Mouse (Mus musculus) embryonic facial prominence, embryonic 10.5 days (tissue): Measurements from ENCODE around the gene Dnajc17. TPM values are rescaled to one million over a fixed set of nuclear protein-coding genes. Genes with fewer than 3 reads are reported as not detected.

Experiments
- DNase-seq: peaks from one replicate; pipeline ENCODE4 v3.0.0-alpha.2; 2017; ENCODE audit warnings: low spot score
- H3K27ac ChIP-seq: fragments of 300-500 bp; sonication (generic); replicated peaks from 2 replicates; pipeline ENCODE4 v1.5.1; 2016; ENCODE audit warnings: mild to moderate bottlenecking
- H3K27me3 ChIP-seq: fragments of 300-500 bp; sonication (generic); replicated peaks from 2 replicates; pipeline ENCODE4 v1.6.1; 2016; ENCODE audit warnings: low read depth, mild to moderate bottlenecking; ENCODE audit not compliant: poor library complexity, severe bottlenecking
- H3K36me3 ChIP-seq: fragments of 300-500 bp; sonication (generic); replicated peaks from 2 replicates; pipeline ENCODE4 v1.6.1; 2016; ENCODE audit warnings: mild to moderate bottlenecking, moderate library complexity
- H3K4me1 ChIP-seq: fragments of 300-500 bp; sonication (generic); 2 replicates; pipeline ENCODE4 v1.6.1; 2016
- H3K4me3 ChIP-seq: fragments of 300-500 bp; sonication (generic); 2 replicates; pipeline ENCODE4 v1.5.1; 2016; ENCODE audit warnings: mild to moderate bottlenecking, moderate library complexity
- H3K9me3 ChIP-seq: fragments of 300-500 bp; sonication (generic); 2 replicates; pipeline ENCODE4 v1.6.1; 2016; ENCODE audit warnings: mild to moderate bottlenecking
- WGBS: fragments of 180-500 bp; shearing (Covaris S2); methylation state at CpG from one replicate; pipeline ENCODE4 v1.1.7; 2016; 5-methylcytosine and 5-hydroxymethylcytosine counted together
- polyA plus RNA-seq: library from polyadenylated mRNA; unstranded; fragments of >200 nt; fragmentation: Nextera tagmentation; extraction: Ambion mirVana; gene quantifications from 2 replicates; pipeline ENCODE4 v1.2.1, GENCODE M21; 2016

Gene Dnajc17
- polyA plus RNA-seq, 1 experiment from 2014 or later, result 25.4 TPM

DNA sequence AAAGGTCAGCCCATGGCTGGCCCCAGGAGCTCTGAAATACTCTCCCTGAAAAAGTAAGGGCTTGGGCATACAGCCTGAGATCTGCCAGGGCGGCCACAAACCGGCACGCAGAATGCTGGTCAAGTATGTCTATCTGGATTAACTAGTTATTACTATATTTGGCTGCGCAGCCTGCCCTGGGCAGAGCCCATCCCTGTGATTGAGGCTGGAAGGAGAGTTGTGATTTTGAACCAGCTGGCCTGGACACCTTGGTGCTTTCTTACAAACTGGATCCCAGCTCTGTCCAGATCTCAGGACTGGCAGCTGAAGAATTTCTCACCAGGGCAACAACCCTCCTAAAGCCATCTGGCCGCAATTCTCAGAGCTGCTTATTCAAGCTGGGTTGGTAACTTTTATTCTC, 14.5 kb downstream of the Dnajc17 start:
- Histone ChIP-seq H3K27me3 (no peaks in the 10 kb centered on the region), H3K4me3 (no peak overlapping the region), H3K27ac (no peak overlapping the region), H3K9me3 (no peaks in the 10 kb centered on the region), H3K4me1 (peaks cover 29% of the 10 kb centered on the region), H3K36me3 (no peaks in the 10 kb centered on the region)
- no peak for DNase-seq
- WGBS, result 93% methylated on average over 5 of the region's 5 CpGs

DNA sequence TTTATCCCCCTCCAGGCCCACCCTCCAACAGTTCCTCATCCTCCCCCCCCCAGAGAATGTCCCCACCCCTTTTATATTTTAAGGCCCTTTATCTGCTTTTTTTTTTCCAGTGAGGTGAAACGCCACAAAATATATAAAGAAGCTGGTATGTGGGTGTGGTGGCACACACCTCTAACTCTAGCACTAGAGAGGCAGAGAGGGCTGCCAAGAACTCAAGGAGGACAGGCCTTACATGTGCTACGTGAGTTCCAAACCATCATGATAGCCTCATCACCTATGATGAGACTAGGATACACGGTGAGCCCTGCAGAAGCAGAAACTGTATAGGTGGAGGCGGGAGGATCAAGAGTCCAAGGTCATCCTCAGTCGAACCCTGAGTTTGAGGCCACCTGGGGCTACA, 17.6 kb downstream of the Dnajc17 start:
- WGBS, result 89% methylated on average over 5 of the region's 5 CpGs
- Histone ChIP-seq H3K36me3 (peaks cover 3% of the 10 kb centered on the region), H3K4me3 (no peak overlapping the region), H3K27me3 (no peaks in the 10 kb centered on the region), H3K4me1 (peaks cover 11% of the 10 kb centered on the region), H3K9me3 (no peaks in the 10 kb centered on the region), H3K27ac (no peak overlapping the region)
- no peak for DNase-seq

DNA sequence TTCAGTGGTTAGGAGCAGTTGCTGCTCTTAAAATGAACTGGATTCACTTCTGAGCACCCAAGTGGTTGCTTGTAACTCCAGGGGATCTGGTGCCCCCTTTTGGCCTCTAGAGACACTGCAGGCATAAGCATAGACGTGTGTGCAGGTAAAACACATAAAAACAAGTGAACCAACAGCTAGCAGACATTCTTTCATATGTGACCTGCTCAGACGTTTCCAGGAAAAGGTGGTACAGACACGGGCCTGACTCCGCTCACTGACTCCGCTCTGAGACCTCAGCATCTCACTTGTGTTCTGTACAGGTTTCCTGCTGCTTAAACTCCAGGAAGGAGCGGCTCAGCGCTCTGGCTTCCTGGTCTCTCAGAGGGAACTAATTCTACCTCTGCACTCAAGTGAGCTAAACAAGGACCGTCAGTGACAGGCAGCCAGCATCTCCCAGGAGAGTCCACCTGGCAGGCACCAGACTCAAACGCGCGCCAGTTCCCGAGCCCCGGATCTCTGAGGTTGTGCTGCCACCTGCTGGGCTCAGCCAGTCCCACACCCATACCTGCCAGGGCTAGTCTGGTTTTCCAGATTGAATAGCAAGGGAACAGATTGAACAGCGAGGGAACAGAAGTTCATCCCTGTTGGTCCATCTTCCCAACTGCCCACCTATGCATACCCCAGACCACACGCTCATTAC, 19.4 kb downstream of the Dnajc17 start:
- WGBS, result 6% methylated on average over 15 of the region's 15 CpGs
- Histone ChIP-seq H3K9me3 (no peaks in the 10 kb centered on the region), H3K27ac (0 out of 2 replicates have a peak overlapping the region, but pooled peaks have one; percentile 20), H3K27me3 (no peaks in the 10 kb centered on the region), H3K36me3 (peaks cover 19% of the 10 kb centered on the region), H3K4me3 (peak overlapping the region; percentile 52), H3K4me1 (peaks cover 8% of the 10 kb centered on the region)
- DNase-seq, result peak; percentile 89

DNA sequence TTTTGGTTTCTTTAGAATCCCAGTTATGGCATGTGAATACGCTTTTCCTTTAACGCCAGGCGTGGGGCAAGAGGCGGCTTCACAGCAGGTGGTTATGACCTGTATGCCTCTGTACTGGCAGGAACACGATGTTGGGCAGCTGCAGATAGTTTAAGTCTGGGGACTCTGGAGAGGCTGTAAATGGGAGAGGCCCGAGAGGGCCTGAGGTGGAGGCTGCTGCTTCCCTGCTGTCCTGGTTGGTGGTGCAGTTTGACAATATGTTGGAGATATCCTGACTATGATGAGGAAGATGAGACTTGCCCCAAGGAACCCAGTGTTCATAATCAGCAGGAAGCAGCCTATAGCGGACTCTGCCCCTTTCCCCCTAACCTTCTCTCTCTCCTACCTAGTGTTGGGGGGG, 25.7 kb downstream of the Dnajc17 start:
- peaks cover 68% of the 10 kb centered on the region for H3K36me3 ChIP-seq
- 83% methylated on average over 7 of the region's 7 CpGs for WGBS

DNA sequence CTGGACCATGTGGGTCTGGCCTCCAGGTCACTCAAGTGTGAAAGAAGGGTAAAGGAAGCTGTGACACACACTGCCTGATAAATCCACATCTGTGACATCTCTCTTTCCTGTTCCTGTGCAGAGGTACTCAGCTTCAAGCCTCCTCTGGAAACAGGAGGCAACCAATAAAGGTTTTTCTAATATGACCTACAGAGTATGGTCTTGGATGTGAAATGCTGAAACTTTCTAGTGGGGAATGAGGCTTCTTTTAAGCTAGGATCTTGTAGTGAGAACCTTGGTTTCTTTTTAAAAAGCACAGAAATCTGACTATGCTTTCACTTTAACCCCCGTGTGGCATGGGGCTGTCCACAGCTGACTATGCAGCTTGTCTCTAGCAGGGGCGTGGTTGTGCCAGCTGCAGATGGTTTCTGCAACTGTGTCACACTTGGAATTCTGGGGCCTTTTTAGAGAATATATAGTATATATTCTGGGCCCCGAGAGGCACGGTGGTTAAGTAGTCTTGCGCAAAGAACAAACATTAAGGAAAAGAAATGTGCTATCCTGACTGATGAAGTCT, 31.1 kb downstream of the Dnajc17 start:
- Histone ChIP-seq H3K36me3 (peaks cover 46% of the 10 kb centered on the region), H3K4me3 (no peak overlapping the region), H3K27ac (no peak overlapping the region), H3K4me1 (peaks cover 32% of the 10 kb centered on the region), H3K9me3 (no peaks in the 10 kb centered on the region), H3K27me3 (0 out of 2 replicates have a peak, but pooled peaks cover 6% of the 10 kb centered on the region)
- WGBS, result 90% methylated on average over 5 of the region's 5 CpGs
- no peak for DNase-seq

More for the DNA sequence above, 25.7 kb downstream of the Dnajc17 start:
- H3K27ac ChIP-seq, result no peak overlapping the region
- H3K4me3 ChIP-seq, result no peak overlapping the region
- DNase-seq, result no peak
- H3K9me3 ChIP-seq, result no peaks in the 10 kb centered on the region
- H3K4me1 ChIP-seq, result no peaks in the 10 kb centered on the region
- H3K27me3 ChIP-seq, result no peaks in the 10 kb centered on the region

DNA sequence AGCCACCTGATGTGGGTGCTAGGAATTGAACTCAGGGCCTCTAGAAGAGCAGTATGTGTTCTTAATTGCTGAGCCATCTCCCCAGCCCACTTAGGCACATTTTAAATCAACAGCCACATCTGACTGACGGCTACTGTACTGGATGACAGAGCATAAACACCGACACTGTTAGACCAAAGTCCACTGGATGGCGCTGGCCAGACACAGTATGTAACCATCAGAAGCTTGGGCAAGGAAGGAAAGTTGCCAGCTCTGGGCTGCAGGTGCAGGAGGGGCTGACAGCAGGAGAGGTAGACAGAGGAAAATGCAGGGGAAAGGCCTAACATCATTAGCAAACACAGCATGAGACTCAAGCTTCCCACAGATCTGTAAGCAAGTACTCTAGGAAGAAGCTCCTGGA, 31.8 kb downstream of the Dnajc17 start:
- Histone ChIP-seq H3K27ac (no peak overlapping the region), H3K4me1 (peaks cover 37% of the 10 kb centered on the region), H3K27me3 (0 out of 2 replicates have a peak, but pooled peaks cover 6% of the 10 kb centered on the region), H3K36me3 (peaks cover 48% of the 10 kb centered on the region), H3K4me3 (no peak overlapping the region), H3K9me3 (no peaks in the 10 kb centered on the region)
- 61% methylated on average over 3 of the region's 3 CpGs for WGBS
- no peak for DNase-seq

DNA sequence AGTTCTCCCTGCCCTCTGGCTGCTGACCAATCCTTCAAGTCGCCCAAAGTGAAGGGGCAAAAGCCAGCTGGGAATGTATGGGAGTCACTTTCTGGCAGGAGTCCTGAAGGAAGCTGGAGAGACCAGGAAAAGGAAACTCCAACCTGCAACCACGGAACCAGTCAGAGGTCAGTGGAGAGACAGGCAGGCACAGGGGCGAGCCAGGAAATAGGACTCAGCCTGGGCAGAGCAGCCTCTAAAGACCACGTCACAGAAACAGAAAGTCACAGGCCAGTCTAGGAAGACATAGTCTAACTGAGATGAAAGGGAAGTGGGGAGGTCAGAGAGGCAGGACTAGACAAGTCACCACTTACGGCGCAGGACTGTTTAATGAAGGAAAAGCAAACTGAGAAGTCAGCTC, 33.0 kb downstream of the Dnajc17 start:
- H3K36me3 ChIP-seq, result peaks cover 43% of the 10 kb centered on the region
- DNase-seq, result no peak
- H3K9me3 ChIP-seq, result no peaks in the 10 kb centered on the region
- WGBS, result 63% methylated on average over 6 of the region's 6 CpGs
- no peak overlapping the region for H3K4me3 ChIP-seq
- H3K4me1 ChIP-seq, result peaks cover 38% of the 10 kb centered on the region
- H3K27ac ChIP-seq, result no peak overlapping the region
- H3K27me3 ChIP-seq, result 0 out of 2 replicates have a peak, but pooled peaks cover 6% of the 10 kb centered on the region

DNA sequence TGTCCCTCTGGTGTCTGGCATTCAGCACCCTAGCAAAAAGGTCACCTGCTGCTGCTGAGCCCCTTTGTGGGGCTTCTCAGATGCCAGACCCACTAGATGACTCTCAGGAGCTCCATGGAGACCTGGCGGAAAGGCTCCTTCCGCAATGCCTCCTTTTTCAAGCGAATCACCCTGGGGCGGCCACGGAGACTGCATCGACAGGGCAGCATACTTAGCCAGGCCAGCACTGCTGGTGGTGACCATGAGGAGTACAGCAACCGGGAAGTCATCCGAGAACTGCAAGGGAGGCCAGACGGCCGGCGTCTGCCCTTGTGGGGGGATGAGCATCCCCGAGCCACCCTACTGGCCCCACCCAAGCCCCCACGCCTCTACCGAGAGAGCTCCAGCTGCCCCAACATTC, 33.7 kb downstream of the Dnajc17 start:
- peaks cover 38% of the 10 kb centered on the region for H3K4me1 ChIP-seq
- H3K27ac ChIP-seq, result no peak overlapping the region; the same call in 1 of the 2 replicates
- 53% methylated on average over 14 of the region's 14 CpGs for WGBS
- DNase-seq, result no peak
- peaks cover 9% of the 10 kb centered on the region; the same call in 1 of the 2 replicates for H3K27me3 ChIP-seq
- H3K36me3 ChIP-seq, result peaks cover 35% of the 10 kb centered on the region
- H3K4me3 ChIP-seq, result no peak overlapping the region
- H3K9me3 ChIP-seq, result no peaks in the 10 kb centered on the region

DNA sequence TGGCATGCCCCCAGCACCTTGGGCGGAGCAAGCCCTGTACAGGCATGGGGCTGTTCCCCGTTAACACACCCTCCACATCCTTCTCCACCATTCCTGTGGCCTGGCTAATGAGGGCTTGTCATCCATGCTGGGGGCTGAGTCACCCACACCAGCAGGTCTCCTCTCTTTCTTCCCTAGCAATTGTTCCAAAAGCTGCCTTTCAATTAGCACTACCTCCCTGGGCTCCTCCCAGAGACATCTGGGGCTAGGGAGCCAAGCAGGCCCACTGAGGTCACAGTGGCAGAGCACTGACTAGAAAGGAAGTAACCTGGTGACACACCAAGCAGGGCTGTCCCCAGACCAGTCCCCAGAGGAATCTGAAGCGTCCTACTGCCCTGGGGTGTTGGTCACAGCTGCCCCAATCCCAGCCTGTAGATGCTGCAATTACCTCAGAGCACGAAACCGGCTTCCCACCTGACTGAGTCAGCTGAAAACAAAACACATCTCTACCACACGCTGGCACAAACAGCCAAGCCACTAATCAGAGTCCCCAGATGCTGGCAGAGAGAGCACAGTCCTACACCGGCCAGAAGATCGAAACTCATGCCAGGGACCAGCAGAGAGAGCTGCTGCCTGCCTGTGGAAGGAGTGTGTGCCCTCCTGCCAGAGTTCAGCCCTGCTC, 34.5 kb downstream of the Dnajc17 start, which contains the start of gene Gm14137:
Gene Gm14137, plus strand, starts transcription at position 519 of the 661 bp plus-strand sequence.
- H3K4me3 ChIP-seq, result 0 out of 2 replicates have a peak within 1 kb of the TSS, but pooled peaks have one; percentile 16
- H3K27me3 ChIP-seq, result peaks cover 17% of the 10 kb centered on the region
- no peak for DNase-seq
- no peak within 1 kb of the TSS; the same call in 1 of the 2 replicates for H3K27ac ChIP-seq
- H3K36me3 ChIP-seq, result peaks cover 28% of the 10 kb centered on the region
- 38% methylated on average over 8 of the region's 8 CpGs for WGBS
- H3K9me3 ChIP-seq, result no peaks in the 10 kb centered on the region
- peaks cover 38% of the 10 kb centered on the region for H3K4me1 ChIP-seq

DNA sequence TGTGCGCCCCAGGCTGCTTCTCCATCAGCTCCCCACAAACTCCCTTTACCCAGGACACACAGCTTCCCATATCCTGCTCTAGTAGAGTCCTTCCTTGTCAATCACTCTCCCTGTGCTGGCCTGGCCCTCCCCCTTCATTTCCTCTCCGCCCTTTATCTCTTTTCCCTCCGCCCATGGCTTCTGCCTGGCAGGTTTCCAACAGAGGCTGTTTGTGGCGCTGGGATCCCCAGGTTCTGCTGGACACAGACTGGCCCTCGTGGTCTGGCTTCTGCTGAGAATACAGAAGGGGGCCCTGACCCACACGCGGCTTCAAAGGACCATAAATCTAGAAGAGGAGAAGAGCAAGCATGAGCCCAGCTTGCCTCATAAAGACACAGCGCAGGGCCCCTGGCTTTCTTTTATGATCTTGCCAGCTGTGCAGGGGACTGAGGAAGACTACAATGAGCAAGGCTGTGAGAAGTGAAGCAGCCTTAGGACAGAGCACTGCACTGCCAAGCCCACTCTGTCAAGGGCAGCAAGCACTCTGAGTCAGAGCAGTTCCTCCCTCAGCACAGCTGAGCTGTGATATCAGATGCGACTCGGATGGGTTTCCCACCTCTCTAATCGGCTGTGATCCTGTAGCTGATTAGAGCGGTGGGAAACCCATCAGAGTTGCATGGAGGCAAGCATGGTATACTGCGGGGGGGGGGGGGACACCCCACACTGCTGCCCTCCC, 35.6 kb downstream of the Dnajc17 start:
- no peak for DNase-seq
- Histone ChIP-seq H3K4me1 (peaks cover 40% of the 10 kb centered on the region), H3K27ac (no peak overlapping the region), H3K9me3 (no peaks in the 10 kb centered on the region), H3K27me3 (peaks cover 28% of the 10 kb centered on the region), H3K36me3 (peaks cover 19% of the 10 kb centered on the region), H3K4me3 (no peak overlapping the region)
- 32% methylated on average over 13 of the region's 13 CpGs for WGBS

DNA sequence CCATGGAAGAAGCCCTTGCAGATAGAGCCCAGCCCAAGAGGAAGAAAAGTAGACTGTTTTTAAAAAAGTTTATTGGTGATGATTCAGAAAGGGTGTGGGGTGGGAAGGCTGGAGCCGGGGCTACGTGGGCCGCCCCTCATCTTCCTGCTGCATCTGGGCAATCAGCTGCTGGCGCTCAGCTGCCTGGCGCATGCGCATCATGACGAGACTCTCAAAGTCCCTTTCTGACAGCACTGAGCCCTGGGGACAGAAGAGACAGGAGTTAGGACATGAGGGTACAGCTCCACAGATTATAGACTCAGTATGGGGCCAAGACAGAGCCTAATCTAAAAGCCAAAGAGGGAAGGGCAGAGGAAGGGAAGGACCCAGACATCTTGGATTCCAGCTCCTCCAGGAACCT, 36.1 kb downstream of the Dnajc17 start:
- Histone ChIP-seq H3K4me3 (no peak overlapping the region), H3K36me3 (peaks cover 16% of the 10 kb centered on the region; the same call in 1 of the 2 replicates), H3K4me1 (peaks cover 46% of the 10 kb centered on the region), H3K9me3 (no peaks in the 10 kb centered on the region), H3K27me3 (peaks cover 33% of the 10 kb centered on the region), H3K27ac (no peak overlapping the region)
- WGBS, result 87% methylated on average over 7 of the region's 7 CpGs
- DNase-seq, result no peak

DNA sequence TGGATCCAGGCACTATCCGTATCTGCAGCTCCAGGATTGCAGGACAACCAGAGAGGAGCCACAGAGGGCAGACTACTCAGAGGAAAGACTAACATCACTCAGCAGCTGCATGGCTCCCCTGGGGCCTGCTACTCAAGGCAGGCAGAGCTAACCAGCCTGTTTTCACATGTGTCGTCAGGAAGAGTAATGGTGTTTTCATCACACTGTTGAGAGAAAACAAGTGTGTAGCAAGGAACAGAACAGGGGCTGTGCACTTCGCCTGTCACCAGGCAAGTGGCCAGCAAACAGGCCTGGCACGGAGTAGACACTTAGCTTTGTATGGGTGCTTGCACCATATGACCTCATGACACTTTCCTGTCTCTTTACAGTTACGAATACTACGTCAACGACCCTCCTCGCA, 37.0 kb downstream of the Dnajc17 start:
- Histone ChIP-seq H3K27ac (no peak overlapping the region), H3K36me3 (peaks cover 16% of the 10 kb centered on the region; the same call in 1 of the 2 replicates), H3K9me3 (no peaks in the 10 kb centered on the region), H3K4me3 (no peak overlapping the region), H3K4me1 (peaks cover 55% of the 10 kb centered on the region), H3K27me3 (peaks cover 42% of the 10 kb centered on the region)
- no peak for DNase-seq
- WGBS, result 72% methylated on average over 8 of the region's 8 CpGs
